Mouse (Mus musculus): ENCODE measurements at regions not wholly inside any gene's neighbourhood (a gene's known extent, or its start where the extent isn't known, plus 50 kb on each side); places are given as distances from the start of the nearest gene placed in this dataset.

- Histone ChIP-seq H3K27ac (ENCODE audit: low read depth, low read length) (no peak overlapping the region), H3K27me3 (ENCODE audit: control insufficient read depth, insufficient read depth, low read length) (no peaks in the 10 kb centered on the region), H3K4me2 (no peak overlapping the region), H3K4me3 (ENCODE audit: low read depth, low read length) (no peak overlapping the region), H3K4me1 (ENCODE audit: control insufficient read depth, insufficient read depth, low read length) (no peaks in the 10 kb centered on the region), H3K36me3 (ENCODE audit: control insufficient read depth, insufficient read depth, low read length) (no peaks in the 10 kb centered on the region), H3K9ac (ENCODE audit: low read depth, low read length) (no peak overlapping the region), H3K9me3 (replicated peaks; ENCODE audit: control insufficient read depth, low read length) (no peaks in the 10 kb centered on the region)
- ATAC-seq (replicated peaks; ENCODE audit: insufficient number of reproducible peaks, low FRiP score, low TSS enrichment), result no peak
- 81% methylated on average over 1 of the region's 1 CpGs for WGBS (ENCODE audit: insufficient replicate concordance)
These were observed 841.6 kb upstream of the Adam24 start for GRCm38 (mm10) chr8:39833251-39833650.

GRCm38 (mm10) chr8:39846854-39847253, 828.0 kb upstream of the Adam24 start:
- ATAC-seq (replicated peaks; ENCODE audit: insufficient number of reproducible peaks, low FRiP score, low TSS enrichment), result no peak
- 81% methylated on average over 2 of the region's 2 CpGs for WGBS (ENCODE audit: insufficient replicate concordance)
- Histone ChIP-seq H3K27ac (ENCODE audit: low read depth, low read length) (no peak overlapping the region), H3K9ac (ENCODE audit: low read depth, low read length) (no peak overlapping the region), H3K4me3 (ENCODE audit: low read depth, low read length) (no peak overlapping the region), H3K4me1 (ENCODE audit: control insufficient read depth, insufficient read depth, low read length) (no peaks in the 10 kb centered on the region), H3K36me3 (ENCODE audit: control insufficient read depth, insufficient read depth, low read length) (no peaks in the 10 kb centered on the region), H3K4me2 (no peak overlapping the region), H3K27me3 (ENCODE audit: control insufficient read depth, insufficient read depth, low read length) (no peaks in the 10 kb centered on the region), H3K9me3 (replicated peaks; ENCODE audit: control insufficient read depth, low read length) (no peaks in the 10 kb centered on the region)

GRCm38 (mm10) chr8:39862544-39862943, 812.3 kb upstream of the Adam24 start:
- Histone ChIP-seq H3K9ac (ENCODE audit: low read depth, low read length) (no peak overlapping the region), H3K9me3 (replicated peaks; ENCODE audit: control insufficient read depth, low read length) (no peaks in the 10 kb centered on the region), H3K27me3 (ENCODE audit: control insufficient read depth, insufficient read depth, low read length) (no peaks in the 10 kb centered on the region), H3K4me1 (ENCODE audit: control insufficient read depth, insufficient read depth, low read length) (no peaks in the 10 kb centered on the region), H3K4me3 (ENCODE audit: low read depth, low read length) (no peak overlapping the region), H3K4me2 (no peak overlapping the region), H3K27ac (ENCODE audit: low read depth, low read length) (no peak overlapping the region), H3K36me3 (ENCODE audit: control insufficient read depth, insufficient read depth, low read length) (no peaks in the 10 kb centered on the region)
- WGBS (ENCODE audit: insufficient replicate concordance), result 89% methylated on average over 2 of the region's 2 CpGs
- ATAC-seq (replicated peaks; ENCODE audit: insufficient number of reproducible peaks, low FRiP score, low TSS enrichment), result no peak

- 66% methylated on average over 1 of the region's 1 CpGs for WGBS (ENCODE audit: insufficient replicate concordance)
- H3K9ac ChIP-seq (ENCODE audit: low read depth, low read length), result no peak overlapping the region
- no peak for ATAC-seq (replicated peaks; ENCODE audit: insufficient number of reproducible peaks, low FRiP score, low TSS enrichment)
These were observed 772.6 kb upstream of the Adam24 start for GRCm38 (mm10) chr8:39902251-39902650.

GRCm38 (mm10) chr8:39912926-39913325, 762.0 kb upstream of the Adam24 start:
- Histone ChIP-seq H3K4me3 (ENCODE audit: low read depth, low read length) (no peak overlapping the region), H3K27me3 (ENCODE audit: control insufficient read depth, insufficient read depth, low read length) (no peaks in the 10 kb centered on the region), H3K9ac (ENCODE audit: low read depth, low read length) (no peak overlapping the region), H3K9me3 (replicated peaks; ENCODE audit: control insufficient read depth, low read length) (no peaks in the 10 kb centered on the region), H3K36me3 (ENCODE audit: control insufficient read depth, insufficient read depth, low read length) (no peaks in the 10 kb centered on the region), H3K27ac (ENCODE audit: low read depth, low read length) (no peak overlapping the region), H3K4me2 (no peak overlapping the region), H3K4me1 (ENCODE audit: control insufficient read depth, insufficient read depth, low read length) (no peaks in the 10 kb centered on the region)
- WGBS (ENCODE audit: insufficient replicate concordance), result 56% methylated on average over 2 of the region's 2 CpGs
- ATAC-seq (replicated peaks; ENCODE audit: insufficient number of reproducible peaks, low FRiP score, low TSS enrichment), result no peak

More at GRCm38 (mm10) chr8:39902251-39902650, 772.6 kb upstream of the Adam24 start:
- Histone ChIP-seq H3K4me1 (ENCODE audit: control insufficient read depth, insufficient read depth, low read length) (no peaks in the 10 kb centered on the region), H3K4me3 (ENCODE audit: low read depth, low read length) (no peak overlapping the region), H3K9me3 (replicated peaks; ENCODE audit: control insufficient read depth, low read length) (no peaks in the 10 kb centered on the region), H3K27me3 (ENCODE audit: control insufficient read depth, insufficient read depth, low read length) (no peaks in the 10 kb centered on the region), H3K4me2 (no peak overlapping the region), H3K36me3 (ENCODE audit: control insufficient read depth, insufficient read depth, low read length) (no peaks in the 10 kb centered on the region), H3K27ac (ENCODE audit: low read depth, low read length) (no peak overlapping the region)

- H3K9me3 ChIP-seq (replicated peaks; ENCODE audit: control insufficient read depth, low read length), result no peaks in the 10 kb centered on the region
- 76% methylated on average over 2 of the region's 2 CpGs for WGBS (ENCODE audit: insufficient replicate concordance)
- H3K27me3 ChIP-seq (ENCODE audit: control insufficient read depth, insufficient read depth, low read length), result no peaks in the 10 kb centered on the region
- H3K9ac ChIP-seq (ENCODE audit: low read depth, low read length), result no peak overlapping the region
- H3K4me3 ChIP-seq (ENCODE audit: low read depth, low read length), result no peak overlapping the region
- no peak for ATAC-seq (replicated peaks; ENCODE audit: insufficient number of reproducible peaks, low FRiP score, low TSS enrichment)
- no peak overlapping the region for H3K4me2 ChIP-seq
- H3K27ac ChIP-seq (ENCODE audit: low read depth, low read length), result no peak overlapping the region
- H3K4me1 ChIP-seq (ENCODE audit: control insufficient read depth, insufficient read depth, low read length), result no peaks in the 10 kb centered on the region
- no peaks in the 10 kb centered on the region for H3K36me3 ChIP-seq (ENCODE audit: control insufficient read depth, insufficient read depth, low read length)
These were observed 753.5 kb upstream of the Adam24 start for GRCm38 (mm10) chr8:39921336-39921735.

GRCm38 (mm10) chr8:39923741-39924140, 751.1 kb upstream of the Adam24 start:
- no peaks in the 10 kb centered on the region for H3K27me3 ChIP-seq (ENCODE audit: control insufficient read depth, insufficient read depth, low read length)
- H3K4me1 ChIP-seq (ENCODE audit: control insufficient read depth, insufficient read depth, low read length), result no peaks in the 10 kb centered on the region
- no peaks in the 10 kb centered on the region for H3K9me3 ChIP-seq (replicated peaks; ENCODE audit: control insufficient read depth, low read length)
- H3K4me2 ChIP-seq, result no peak overlapping the region
- H3K27ac ChIP-seq (ENCODE audit: low read depth, low read length), result no peak overlapping the region
- H3K4me3 ChIP-seq (ENCODE audit: low read depth, low read length), result no peak overlapping the region
- no peak for ATAC-seq (replicated peaks; ENCODE audit: insufficient number of reproducible peaks, low FRiP score, low TSS enrichment)
- H3K36me3 ChIP-seq (ENCODE audit: control insufficient read depth, insufficient read depth, low read length), result no peaks in the 10 kb centered on the region
- WGBS (ENCODE audit: insufficient replicate concordance), result 57% methylated on average over 2 of the region's 2 CpGs
- H3K9ac ChIP-seq (ENCODE audit: low read depth, low read length), result no peak overlapping the region

- H3K36me3 ChIP-seq (ENCODE audit: control insufficient read depth, insufficient read depth, low read length), result no peaks in the 10 kb centered on the region
- H3K4me2 ChIP-seq, result no peak overlapping the region
- H3K9ac ChIP-seq (ENCODE audit: low read depth, low read length), result no peak overlapping the region
- H3K27me3 ChIP-seq (ENCODE audit: control insufficient read depth, insufficient read depth, low read length), result no peaks in the 10 kb centered on the region
- no peak for ATAC-seq (replicated peaks; ENCODE audit: insufficient number of reproducible peaks, low FRiP score, low TSS enrichment)
- WGBS (ENCODE audit: insufficient replicate concordance), result 59% methylated on average over 6 of the region's 6 CpGs
- no peaks in the 10 kb centered on the region for H3K4me1 ChIP-seq (ENCODE audit: control insufficient read depth, insufficient read depth, low read length)
- no peak overlapping the region for H3K4me3 ChIP-seq (ENCODE audit: low read depth, low read length)
- no peak overlapping the region for H3K27ac ChIP-seq (ENCODE audit: low read depth, low read length)
- no peaks in the 10 kb centered on the region for H3K9me3 ChIP-seq (replicated peaks; ENCODE audit: control insufficient read depth, low read length)
These were observed 724.5 kb upstream of the Adam24 start for GRCm38 (mm10) chr8:39950178-39950896.

GRCm38 (mm10) chr8:39954497-39954896, 720.4 kb upstream of the Adam24 start:
- Histone ChIP-seq H3K9me3 (replicated peaks; ENCODE audit: control insufficient read depth, low read length) (no peaks in the 10 kb centered on the region), H3K4me2 (no peak overlapping the region), H3K36me3 (ENCODE audit: control insufficient read depth, insufficient read depth, low read length) (no peaks in the 10 kb centered on the region), H3K9ac (ENCODE audit: low read depth, low read length) (no peak overlapping the region), H3K27me3 (ENCODE audit: control insufficient read depth, insufficient read depth, low read length) (no peaks in the 10 kb centered on the region), H3K4me3 (ENCODE audit: low read depth, low read length) (no peak overlapping the region), H3K27ac (ENCODE audit: low read depth, low read length) (no peak overlapping the region), H3K4me1 (ENCODE audit: control insufficient read depth, insufficient read depth, low read length) (no peaks in the 10 kb centered on the region)
- no peak for ATAC-seq (replicated peaks; ENCODE audit: insufficient number of reproducible peaks, low FRiP score, low TSS enrichment)
- WGBS (ENCODE audit: insufficient replicate concordance), result 62% methylated on average over 5 of the region's 5 CpGs

All from heart, embryonic 11.5 days (tissue).